In genomic region chr10:80535071-80535470, GRCm38 (mm10) we compare ENCODE assay signal across 9 mouse cellular contexts. TPM values are rescaled to one million over a fixed set of nuclear protein-coding genes. Genes with fewer than 3 reads are reported as not detected.
DNase-seq lines count a peak whose midpoint lies in the region; ATAC-seq lines count a peak whose summit lies in the region.
"Had no signal": no experiment of that assay in that cellular context is flagged by ENCODE, and none has a peak within 500 bp of the region (broad histone marks: within the 10 kb centered on the region; RNA-seq: fewer than 3 reads in every experiment).

No protein-coding gene starts in this region.

- no peak overlapping the region for H3K9ac ChIP-seq in forebrain, embryonic 16.5 days (replicated peaks; ENCODE audit: low read depth, low read length)
- no peak overlapping the region for H3K9ac ChIP-seq in midbrain, embryonic 11.5 days (ENCODE audit: low read length)
- H3K9ac ChIP-seq: midbrain, embryonic 12.5 days had no signal

- no peak overlapping the region for H3K4me3 ChIP-seq in forebrain, embryonic 16.5 days (replicated peaks; ENCODE audit: low read length)
- no peak overlapping the region for H3K4me3 ChIP-seq in midbrain, embryonic 11.5 days (ENCODE audit: low read depth, low read length)
- H3K4me3 ChIP-seq: midbrain, embryonic 12.5 days had no signal

- H3K9me3 ChIP-seq in forebrain, embryonic 16.5 days (ENCODE audit: control insufficient read depth, low read length): no peaks in the 10 kb centered on the region
- no peaks in the 10 kb centered on the region for H3K9me3 ChIP-seq in midbrain, embryonic 11.5 days (ENCODE audit: control insufficient read depth, low read length)
- H3K9me3 ChIP-seq: midbrain, embryonic 12.5 days had no signal

- peak; percentile 53 for DNase-seq in CD4-positive, CD25-positive, alpha-beta regulatory T cell, adult 2 months (ENCODE audit: low read depth, low spot score)
- peak; percentile 45 for DNase-seq in ES-CJ7 (ENCODE audit: low read depth, low spot score)
- no peak for DNase-seq in midbrain, embryonic 11.5 days (ENCODE audit: low spot score, missing footprints)
- no peak for DNase-seq in embryo, embryonic 10 days (ENCODE audit: low spot score)
- no peak for DNase-seq in urinary bladder, postnatal 14 days (ENCODE audit: low spot score)

- peaks cover 12% of the 10 kb centered on the region for H3K27me3 ChIP-seq in forebrain, embryonic 16.5 days (replicated peaks; ENCODE audit: control insufficient read depth, insufficient read depth, low read length)
- H3K27me3 ChIP-seq in midbrain, embryonic 11.5 days (ENCODE audit: control insufficient read depth, insufficient read depth, low read length): peaks cover 13% of the 10 kb centered on the region; the same call in 1 of the 2 replicates

- no peaks in the 10 kb centered on the region; the same call in 1 of the 2 replicates for H3K4me1 ChIP-seq in forebrain, embryonic 16.5 days (replicated peaks; ENCODE audit: control insufficient read depth, insufficient read depth, low read length)
- H3K4me1 ChIP-seq in midbrain, embryonic 11.5 days (ENCODE audit: control insufficient read depth, insufficient read depth, low read length): peaks cover 4% of the 10 kb centered on the region

- H3K4me2 ChIP-seq in forebrain, embryonic 16.5 days (ENCODE audit: low read length): 0 out of 2 replicates have a peak overlapping the region, but pooled peaks have one; percentile 7
- peak overlapping the region; percentile 8; the same call in 1 of the 2 replicates for H3K4me2 ChIP-seq in midbrain, embryonic 11.5 days
- H3K4me2 ChIP-seq: midbrain, embryonic 12.5 days had no signal

- 9% methylated on average over 14 of the region's 14 CpGs for WGBS in forebrain, embryonic 16.5 days
- WGBS in midbrain, embryonic 11.5 days: 13% methylated on average over 14 of the region's 14 CpGs

- no peak overlapping the region for H3K27ac ChIP-seq in forebrain, embryonic 16.5 days (ENCODE audit: low read length)
- no peak overlapping the region for H3K27ac ChIP-seq in midbrain, embryonic 11.5 days (ENCODE audit: low read depth, low read length)
- H3K27ac ChIP-seq: midbrain, embryonic 12.5 days had no signal

- no peaks in the 10 kb centered on the region for H3K36me3 ChIP-seq in forebrain, embryonic 16.5 days (ENCODE audit: control insufficient read depth, insufficient read depth)
- no peaks in the 10 kb centered on the region for H3K36me3 ChIP-seq in midbrain, embryonic 11.5 days (ENCODE audit: control insufficient read depth, insufficient read depth, low read length)
- H3K36me3 ChIP-seq: midbrain, embryonic 12.5 days had no signal

- ATAC-seq in CD4-positive, CD25-positive, alpha-beta regulatory T cell, adult 4 months: no peak
- no peak for ATAC-seq in forebrain, embryonic 16.5 days
- no peak for ATAC-seq in midbrain, embryonic 11.5 days (ENCODE audit: low FRiP score)
- no peak for ATAC-seq in monocyte, adult 5-6 weeks (replicated peaks; ENCODE audit: insufficient number of reproducible peaks, low FRiP score, low TSS enrichment, poor library complexity, severe bottlenecking)

RNA-seq across cellular contexts. Expression of gene Atp8b3, which starts 3.9 kb away (rescaled TPM):
- not detected for polyA plus RNA-seq in CD4-positive, CD25-positive, alpha-beta regulatory T cell, adult 4 months (2017; shearing (Covaris generic))
- 0.16 and 0.23 TPM in 2 replicates for polyA plus RNA-seq in forebrain, embryonic 16.5 days (2015; fragmentation: Nextera tagmentation; extraction: Ambion mirVana)
- 0.81 and 1.2 TPM in 2 replicates for polyA plus RNA-seq in midbrain, embryonic 11.5 days (2014; fragmentation: Nextera tagmentation; extraction: Ambion mirVana)
- total RNA-seq in monocyte, adult 5-6 weeks (2017): 1.0 to 1.6 TPM in 2 of 3 replicates, not detected in the other

RNA-seq across cellular contexts. Expression of gene Rexo1, which starts 26.3 kb away (rescaled TPM):
- 10 to 100 TPM; 13.6 to 16.4 TPM for polyA plus RNA-seq in CD4-positive, CD25-positive, alpha-beta regulatory T cell, adult 4 months (2017; shearing (Covaris generic))
- 28.1 and 30.3 TPM in 2 replicates for polyA plus RNA-seq in forebrain, embryonic 16.5 days (2015; fragmentation: Nextera tagmentation; extraction: Ambion mirVana)
- 21.6 and 23.5 TPM in 2 replicates for polyA plus RNA-seq in midbrain, embryonic 11.5 days (2014; fragmentation: Nextera tagmentation; extraction: Ambion mirVana)
- total RNA-seq in monocyte, adult 5-6 weeks (2017): 21.1 to 32.2 TPM (median 24.1 TPM) in 3 replicates

RNA-seq across cellular contexts. Expression of gene Onecut3, which starts 40.4 kb away (rescaled TPM):
- polyA plus RNA-seq in CD4-positive, CD25-positive, alpha-beta regulatory T cell, adult 4 months (2017; shearing (Covaris generic)): not detected
- 0.07 and 0.46 TPM in 2 replicates for polyA plus RNA-seq in forebrain, embryonic 16.5 days (2015; fragmentation: Nextera tagmentation; extraction: Ambion mirVana)
- polyA plus RNA-seq in midbrain, embryonic 11.5 days (2014; fragmentation: Nextera tagmentation; extraction: Ambion mirVana): 2.7 and 2.8 TPM in 2 replicates
- not detected in 3 replicates for total RNA-seq in monocyte, adult 5-6 weeks (2017)

RNA-seq across cellular contexts. Expression of gene Klf16, which starts 42.0 kb away (rescaled TPM):
- 1 to 10 TPM; 7.2 to 10.0 TPM for polyA plus RNA-seq in CD4-positive, CD25-positive, alpha-beta regulatory T cell, adult 4 months (2017; shearing (Covaris generic))
- 9.2 and 10.1 TPM in 2 replicates for polyA plus RNA-seq in forebrain, embryonic 16.5 days (2015; fragmentation: Nextera tagmentation; extraction: Ambion mirVana)
- 3.1 and 3.2 TPM in 2 replicates for polyA plus RNA-seq in midbrain, embryonic 11.5 days (2014; fragmentation: Nextera tagmentation; extraction: Ambion mirVana)
- total RNA-seq in monocyte, adult 5-6 weeks (2017): 5.1 to 8.5 TPM (median 8.2 TPM) in 3 replicates

RNA-seq across cellular contexts. Expression of gene Abhd17a, which starts 55.1 kb away (rescaled TPM):
- polyA plus RNA-seq in CD4-positive, CD25-positive, alpha-beta regulatory T cell, adult 4 months (2017; shearing (Covaris generic)): 1 to 10 TPM; 2.3 to 9.7 TPM
- polyA plus RNA-seq in forebrain, embryonic 16.5 days (2015; fragmentation: Nextera tagmentation; extraction: Ambion mirVana): 92.2 and 93.1 TPM in 2 replicates
- 90.8 and 109 TPM in 2 replicates for polyA plus RNA-seq in midbrain, embryonic 11.5 days (2014; fragmentation: Nextera tagmentation; extraction: Ambion mirVana)
- 15.2 to 20.8 TPM (median 17.0 TPM) in 3 replicates for total RNA-seq in monocyte, adult 5-6 weeks (2017)

Comparison
In these comparisons a context has a peak if more than half of its experiments do, and no peak if none do; other contexts are left out.
1. DNase-seq: peak in CD4-positive, CD25-positive, alpha-beta regulatory T cell, adult 2 months (single experiment) and ES-CJ7 (single experiment); none in midbrain, embryonic 11.5 days (single experiment), embryo, embryonic 10 days (single experiment) and urinary bladder, postnatal 14 days (single experiment).